Mouse (Mus musculus) hindlimb bud, embryonic 11.5 days (tissue): ENCODE measurements around the gene Gucy1b1.
A peak's percentile ranks its signal among the peaks of the same experiment; 100 is the strongest.

Source experiments
- DNase-seq: peaks from one replicate; pipeline ENCODE4 v3.0.0-alpha.2; 2012; ENCODE audit warnings: low read depth, low spot score; ENCODE audit errors: extremely low spot score

The Gucy1b1 gene

DNA sequence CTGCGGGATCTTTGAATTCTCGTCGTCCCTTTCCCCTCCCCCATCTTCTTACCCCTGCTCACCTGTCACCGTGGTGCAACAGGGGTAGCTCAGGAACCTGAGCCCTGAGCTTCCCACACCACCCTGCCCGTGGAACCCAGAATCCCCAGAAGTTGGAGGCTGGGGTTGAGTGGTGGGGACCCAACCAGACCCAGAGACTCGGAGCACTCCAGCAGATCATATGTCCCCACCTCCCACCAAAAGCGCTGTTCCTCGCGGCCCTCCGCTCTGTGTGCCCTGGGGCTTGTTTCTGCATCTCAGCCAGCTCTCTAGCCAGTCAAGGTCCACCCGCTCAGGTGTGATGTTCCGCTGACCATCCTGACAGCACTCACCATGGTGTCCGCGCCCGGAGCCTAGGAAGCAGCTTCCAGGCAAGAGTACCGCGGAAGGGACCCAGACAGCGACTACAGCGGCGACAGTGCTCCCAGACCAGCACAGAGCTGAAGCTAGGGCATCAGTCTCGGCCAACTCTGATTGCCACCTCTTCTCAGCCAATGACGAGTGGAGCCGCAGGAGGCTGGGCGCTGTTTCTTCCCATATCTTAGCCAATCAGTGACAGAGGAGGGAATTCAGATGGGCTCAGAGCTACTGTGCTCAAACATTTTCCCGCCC, at the start of gene Gucy1b1:
TSS of gene Gucy1b1 (minus strand) at position 489 of the 651 bp plus-strand sequence.
- DNase-seq: peak; percentile 37

DNA sequence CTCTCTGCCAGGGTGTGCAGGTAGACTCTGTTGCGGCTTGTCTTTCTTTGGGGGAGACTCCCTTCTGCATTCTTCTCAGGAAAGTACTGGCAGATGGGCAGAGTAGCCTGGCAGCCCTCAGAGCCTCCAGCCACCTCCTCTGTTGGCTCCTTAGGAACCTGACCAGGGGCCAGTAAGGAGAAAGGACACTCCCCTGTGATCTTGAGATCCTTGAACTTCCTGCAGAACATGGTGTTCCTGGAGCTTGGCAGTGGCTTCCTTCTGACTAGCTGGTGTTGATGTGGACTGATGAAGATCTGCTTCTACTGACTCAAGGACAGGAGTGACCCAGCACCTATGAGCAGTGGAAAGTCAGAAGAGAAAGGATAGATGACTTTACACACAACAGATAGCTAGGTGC, 44.4 kb upstream of the Gucy1b1 start:
- DNase-seq: no peak

DNA sequence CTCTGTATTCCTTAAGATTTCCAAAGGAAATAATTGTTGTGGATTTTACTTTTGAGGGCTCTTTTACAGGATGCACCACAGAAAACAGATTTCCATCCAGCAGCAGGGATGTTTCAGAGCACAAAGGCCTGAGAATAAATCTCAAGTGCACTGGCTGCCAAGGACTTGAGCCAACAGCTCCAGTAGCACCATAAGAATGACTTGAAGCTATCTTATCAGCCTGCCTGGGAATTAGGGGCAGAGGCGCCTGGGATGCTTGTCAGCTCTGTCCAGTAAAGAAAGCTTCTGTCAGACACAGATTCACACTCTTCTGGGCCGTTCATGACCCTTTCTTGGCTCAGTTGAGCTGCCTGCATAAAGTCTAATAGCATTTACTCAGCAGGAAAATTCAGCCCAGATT, 38.0 kb upstream of the Gucy1b1 start:
- no peak for DNase-seq

DNA sequence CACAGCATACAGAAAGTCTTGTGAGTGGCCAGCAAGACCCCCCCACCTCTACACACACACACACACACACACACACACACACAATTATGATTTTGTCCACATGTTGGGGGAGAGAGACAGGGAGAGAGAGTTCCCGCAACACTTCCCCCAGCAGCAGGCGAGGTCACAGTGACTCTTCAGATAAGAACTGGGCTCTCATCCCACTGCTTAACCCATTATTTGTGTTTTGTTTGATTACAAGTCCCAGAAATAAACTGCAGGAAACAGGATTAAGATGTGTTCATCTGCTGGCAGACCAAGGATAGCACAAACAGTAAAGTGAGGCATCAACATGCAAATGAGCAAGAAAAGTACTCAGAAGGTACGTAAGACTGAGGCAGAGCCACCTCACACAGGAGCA, 37.5 kb upstream of the Gucy1b1 start:
- DNase-seq: no peak

DNA sequence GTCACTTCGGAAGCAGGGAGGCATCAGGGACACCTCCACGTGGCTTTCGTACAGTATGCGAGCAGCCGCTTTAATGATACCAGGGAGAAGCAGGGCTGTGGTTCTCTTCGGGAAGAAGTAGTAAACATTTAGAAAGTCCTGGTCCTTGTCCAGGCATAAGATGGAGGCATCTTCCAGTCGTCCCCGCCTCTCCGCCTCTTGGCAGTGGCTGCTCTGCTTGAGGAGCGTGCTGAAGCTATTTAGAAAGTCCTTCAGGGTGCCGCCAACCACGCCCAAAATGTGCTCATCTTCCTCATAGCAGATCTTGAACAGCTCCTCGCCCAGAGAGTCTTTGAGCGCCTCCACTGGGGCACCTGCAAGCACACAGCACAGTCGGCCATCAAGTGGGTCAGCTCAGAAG, 34.5 kb upstream of the Gucy1b1 start:
- no peak for DNase-seq

DNA sequence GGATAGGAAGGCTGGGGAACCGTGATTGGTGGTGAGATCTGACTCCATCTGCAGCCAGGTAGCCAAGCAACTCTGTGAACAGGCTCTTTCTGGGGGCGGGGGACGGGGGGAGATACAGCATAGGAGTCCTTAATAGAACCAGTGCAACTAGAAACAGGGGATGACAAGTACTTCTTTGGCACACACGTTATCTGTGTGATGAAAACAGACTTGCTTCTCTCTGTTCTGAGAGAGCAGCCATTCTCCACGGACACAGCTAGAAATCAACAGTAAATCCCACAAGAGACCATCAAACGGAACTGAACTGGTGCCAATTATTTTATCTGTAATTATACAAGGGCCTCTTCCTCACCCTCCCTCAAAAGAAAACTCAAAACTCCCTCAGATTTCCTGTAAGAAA, 29.7 kb upstream of the Gucy1b1 start:
- no peak for DNase-seq

DNA sequence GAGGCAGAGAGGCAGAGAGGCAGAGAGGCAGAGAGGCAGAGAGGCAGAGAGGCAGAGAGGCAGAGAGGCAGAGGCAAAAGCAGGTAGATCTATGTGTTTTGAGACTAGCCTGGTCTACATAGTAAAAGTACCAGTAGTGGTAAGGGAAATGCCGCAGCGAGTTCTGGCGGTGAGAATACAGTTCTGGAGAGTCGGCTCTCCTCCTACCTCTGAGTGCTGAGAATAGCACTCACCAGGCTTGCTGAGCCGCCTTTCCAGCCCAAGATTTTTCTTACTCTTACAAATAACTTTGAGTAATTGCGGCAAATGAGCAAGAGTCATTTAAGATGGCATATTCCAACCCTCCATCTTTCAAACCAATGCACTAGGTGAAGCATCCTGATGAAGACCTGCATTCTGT, 24.6 kb upstream of the Gucy1b1 start:
- no peak for DNase-seq

DNA sequence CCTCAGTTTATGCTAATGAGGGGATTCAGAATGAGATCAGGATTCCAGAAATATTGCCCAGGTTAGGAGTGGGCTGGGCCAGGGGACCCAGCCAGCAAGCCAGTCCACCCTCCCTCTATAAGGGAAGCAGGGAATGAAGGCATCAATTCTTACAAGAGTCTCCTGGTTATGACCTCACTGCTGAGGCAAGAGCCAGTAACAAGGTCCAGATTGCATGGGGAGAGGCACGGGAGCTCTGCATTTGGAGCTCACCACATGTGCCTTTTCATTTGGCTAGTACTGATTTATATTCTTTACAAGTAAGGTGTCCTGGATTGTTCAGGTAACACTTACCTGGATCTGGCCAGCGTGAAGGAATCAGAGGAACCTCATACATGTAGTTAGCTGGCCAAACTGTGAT, 22.3 kb upstream of the Gucy1b1 start:
- DNase-seq: no peak

DNA sequence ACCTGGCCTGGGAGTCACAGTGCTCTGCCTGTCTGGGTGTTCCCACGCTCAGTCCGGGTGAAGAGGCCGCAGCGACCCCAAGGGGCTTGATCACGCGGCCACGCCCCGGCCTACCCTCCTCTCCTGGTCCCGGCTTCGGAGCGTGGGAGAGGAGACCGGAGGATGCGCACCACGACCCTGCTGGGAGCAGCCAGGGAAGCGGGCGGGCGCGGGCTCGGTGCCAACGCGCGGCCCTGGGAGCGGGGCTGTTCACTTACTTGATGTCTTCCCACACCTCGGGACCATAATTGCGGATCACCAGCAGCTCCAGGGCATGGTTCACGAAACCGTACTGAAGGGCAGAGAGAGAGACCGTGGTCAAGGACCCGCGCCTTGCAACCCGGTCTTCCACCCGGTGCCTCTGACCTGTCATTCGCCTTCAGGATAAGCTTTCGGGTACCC, 728 bp downstream of the Gucy1b1 start:
- no peak for DNase-seq

DNA sequence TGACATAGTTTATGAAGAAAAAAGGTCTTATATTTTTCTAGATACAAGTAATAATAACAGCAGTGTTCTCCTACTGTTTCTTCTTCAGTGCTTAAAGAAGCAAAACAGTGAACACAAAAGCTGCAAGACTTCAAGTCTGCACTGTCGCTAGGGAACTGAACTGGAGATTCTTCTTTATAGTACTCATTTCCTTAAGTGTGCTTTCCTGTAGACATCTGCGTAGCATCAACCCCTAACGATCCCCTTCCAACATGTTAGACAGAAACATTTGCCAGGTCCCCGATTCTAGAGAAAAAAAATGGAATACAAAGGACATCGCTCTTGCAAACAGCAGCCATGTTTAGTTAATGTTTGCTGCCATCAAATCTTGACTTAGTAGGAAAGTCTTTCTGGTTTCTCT, 6.7 kb downstream of the Gucy1b1 start:
- no peak for DNase-seq

DNA sequence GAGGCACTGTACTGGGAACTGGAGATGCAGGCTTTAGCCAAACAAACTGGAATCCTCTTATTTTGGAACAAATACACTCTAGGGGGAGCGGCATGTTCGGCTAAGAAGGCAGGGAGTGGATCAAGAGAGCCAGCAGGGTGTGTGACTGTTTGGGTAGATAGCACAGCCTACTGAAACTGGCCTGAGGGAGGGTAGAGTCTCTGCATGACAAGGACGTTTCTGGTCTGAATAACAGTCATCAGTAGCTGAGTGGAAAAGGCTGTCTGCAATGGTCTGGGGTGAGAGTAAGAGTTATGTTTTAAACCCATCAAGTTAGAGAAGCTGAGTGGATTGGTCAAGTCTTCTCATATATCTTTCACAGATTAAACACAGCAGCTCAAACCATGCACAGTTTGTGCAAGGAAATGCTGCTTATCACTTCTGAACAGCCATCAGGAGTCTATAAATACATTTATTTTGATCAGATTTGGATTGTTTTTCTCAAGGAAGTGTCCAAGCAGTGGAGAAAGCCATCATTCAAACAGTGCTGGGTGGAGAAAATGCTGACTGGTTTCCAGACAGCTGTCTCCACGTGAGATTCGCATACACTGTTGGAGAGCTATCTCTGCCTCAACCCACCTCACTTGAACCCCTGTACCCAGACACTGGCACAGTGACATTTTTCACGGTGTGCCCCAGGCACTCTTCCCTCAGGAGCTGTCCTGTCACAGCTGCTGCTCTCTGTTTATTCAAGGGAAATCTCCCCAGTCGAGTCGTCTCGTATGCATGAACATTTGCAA, 12.9 kb downstream of the Gucy1b1 start:
- no peak for DNase-seq

DNA sequence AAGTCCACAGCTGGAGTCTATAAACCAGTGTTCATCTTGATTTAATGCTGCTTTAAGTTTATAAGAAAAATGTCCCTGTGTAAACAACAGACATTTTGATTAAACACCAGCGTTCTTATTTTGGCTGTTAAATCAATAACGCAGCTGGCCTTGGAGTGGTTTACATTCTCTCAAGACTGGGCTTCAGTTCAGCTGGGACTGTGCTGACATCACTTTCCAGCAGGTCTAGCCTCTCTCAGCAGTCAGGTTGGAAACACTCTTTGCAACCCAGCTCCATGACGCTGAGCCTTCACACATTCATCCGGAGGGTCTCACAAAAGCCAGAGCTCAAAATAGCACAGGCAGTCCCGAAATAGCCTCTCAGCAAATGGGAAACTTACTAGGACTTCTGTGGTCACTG, 17.3 kb downstream of the Gucy1b1 start:
- DNase-seq: no peak

DNA sequence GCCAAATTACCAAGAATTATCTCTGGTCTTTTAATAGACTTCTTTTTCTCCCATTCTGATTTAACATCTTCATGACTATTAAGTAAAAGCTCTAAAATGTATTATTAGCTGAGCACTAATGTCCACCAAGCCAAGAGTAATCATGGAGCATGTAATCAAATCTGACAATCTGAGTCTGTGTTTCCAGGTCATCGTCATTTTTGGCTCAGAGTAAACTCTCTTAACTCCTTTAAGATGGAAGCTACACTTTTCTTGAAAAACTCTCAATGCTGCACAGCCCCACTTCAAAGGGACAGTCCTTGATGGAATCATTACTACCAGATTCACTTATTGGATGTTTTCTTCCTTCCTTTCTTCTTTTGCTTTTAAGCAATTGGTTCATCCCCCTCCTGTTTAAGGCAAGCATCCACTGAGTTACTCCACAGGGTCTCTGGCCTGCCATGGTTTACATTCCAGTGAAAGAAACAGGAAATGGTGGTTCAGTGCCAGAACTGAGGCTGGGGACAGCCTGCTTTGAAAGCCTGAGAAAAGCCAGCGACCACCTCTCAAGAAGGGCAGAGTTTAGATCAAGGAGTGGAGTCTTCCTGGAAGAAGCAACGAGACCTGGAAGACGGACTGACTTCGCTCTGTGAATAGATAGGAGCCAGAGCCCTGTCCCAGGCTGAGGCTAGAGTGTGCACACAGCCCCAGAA, 20.1 kb downstream of the Gucy1b1 start:
- DNase-seq: no peak

DNA sequence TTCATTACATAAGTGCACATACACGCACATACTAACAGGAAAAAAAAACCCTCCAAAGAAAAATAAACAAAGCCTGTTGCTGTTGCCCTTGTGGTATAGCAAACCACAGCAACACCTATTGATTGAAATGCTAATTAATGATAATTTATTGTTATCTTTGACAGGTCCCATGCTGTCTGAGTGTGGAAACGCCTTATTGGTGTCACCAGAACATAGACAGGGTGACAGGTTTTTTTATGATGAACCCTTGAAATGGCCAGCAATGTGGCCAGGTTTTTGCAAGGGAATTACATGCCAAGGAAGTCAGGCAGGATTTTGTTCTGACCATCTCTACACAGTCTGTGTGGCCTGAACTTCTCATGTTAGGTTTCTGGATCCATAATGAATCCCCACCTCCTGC, 22.5 kb downstream of the Gucy1b1 start:
- no peak for DNase-seq

DNA sequence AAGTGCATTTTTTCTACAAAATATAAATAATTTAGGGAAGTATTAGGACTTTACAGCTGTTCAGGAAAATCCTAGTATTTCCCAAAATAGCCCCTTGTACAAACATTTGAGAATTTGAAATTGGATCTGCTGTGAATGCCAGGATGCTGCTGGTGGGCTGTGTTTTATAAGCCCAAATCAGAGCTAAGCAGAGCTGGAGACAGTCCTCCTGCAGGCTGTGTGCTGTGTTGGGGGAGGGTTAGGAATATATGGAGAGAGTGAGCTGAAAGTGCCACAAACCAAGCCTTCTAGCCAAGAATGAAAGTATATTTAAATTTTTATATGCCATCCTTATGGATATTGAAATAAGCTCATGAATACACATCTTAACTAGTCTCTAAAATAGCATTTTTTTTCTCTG, 23.0 kb downstream of the Gucy1b1 start:
- DNase-seq: no peak

DNA sequence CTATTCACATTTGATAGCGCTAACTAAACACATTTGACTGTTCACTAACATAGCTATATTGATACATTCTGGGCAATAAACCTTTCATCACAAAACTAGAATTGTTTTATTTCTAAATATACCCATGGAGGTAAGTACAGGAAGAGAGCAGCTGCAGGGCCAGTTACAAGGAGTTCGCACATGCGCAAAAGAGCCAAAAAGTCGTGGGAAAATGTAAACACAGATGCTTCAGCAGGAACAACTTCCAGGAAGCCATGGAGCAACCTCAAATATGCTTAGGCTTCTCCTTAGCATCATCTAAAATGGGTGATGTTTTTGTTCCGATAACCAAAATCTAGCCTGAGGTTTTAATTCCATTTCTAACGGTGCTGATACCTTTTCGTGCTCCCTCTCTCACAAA, 25.8 kb downstream of the Gucy1b1 start:
- DNase-seq: no peak

DNA sequence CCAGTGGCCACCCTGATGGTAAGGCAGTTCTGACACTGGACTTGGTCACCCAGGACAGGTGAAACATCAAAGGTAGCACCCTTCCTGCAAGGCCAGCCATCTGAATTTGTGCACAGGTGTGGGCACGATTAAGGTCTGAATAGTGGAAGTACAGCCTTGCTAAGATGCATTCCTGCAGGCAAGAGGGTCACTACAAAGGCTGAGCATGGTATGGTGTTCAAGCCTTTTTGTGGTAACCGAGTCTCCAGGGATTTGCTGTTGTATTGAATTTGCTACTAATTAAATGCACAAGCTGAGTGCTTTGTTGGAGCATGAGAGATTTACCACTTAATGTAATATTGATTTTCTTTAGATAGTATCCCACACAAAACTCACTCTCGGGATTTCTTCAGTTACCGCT, 26.4 kb downstream of the Gucy1b1 start:
- DNase-seq: no peak

DNA sequence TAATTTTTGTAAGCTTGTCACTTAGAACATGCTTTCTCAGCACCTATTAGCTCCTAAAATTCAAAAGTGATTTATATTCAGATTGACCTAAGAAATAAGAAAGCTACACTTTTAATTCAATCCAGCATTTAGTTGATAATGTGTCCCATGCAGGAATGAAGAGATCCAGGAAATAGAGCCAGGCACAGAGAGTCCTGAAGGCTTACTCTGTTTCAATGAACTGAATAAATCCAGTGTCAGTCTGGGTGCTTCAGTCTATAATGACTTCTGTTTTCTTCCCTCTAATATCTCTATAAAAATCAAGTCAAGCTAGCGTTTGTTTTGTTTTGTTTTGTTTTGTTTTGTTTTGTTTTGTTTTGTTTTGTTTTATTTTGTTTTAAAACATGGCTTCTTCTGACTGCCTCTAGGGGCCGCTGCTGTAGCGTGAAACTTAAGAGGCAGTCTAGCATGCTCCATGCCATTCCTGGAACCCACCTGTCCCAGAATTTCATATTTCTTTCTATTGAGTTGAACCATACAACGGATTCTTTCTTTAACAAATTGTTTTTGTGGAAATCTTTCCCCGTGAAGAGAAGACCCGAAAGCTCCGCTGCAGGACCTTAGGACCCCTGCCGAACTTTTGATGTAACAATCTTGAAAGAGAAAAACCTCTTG, 27.3 kb downstream of the Gucy1b1 start:
- no peak for DNase-seq

DNA sequence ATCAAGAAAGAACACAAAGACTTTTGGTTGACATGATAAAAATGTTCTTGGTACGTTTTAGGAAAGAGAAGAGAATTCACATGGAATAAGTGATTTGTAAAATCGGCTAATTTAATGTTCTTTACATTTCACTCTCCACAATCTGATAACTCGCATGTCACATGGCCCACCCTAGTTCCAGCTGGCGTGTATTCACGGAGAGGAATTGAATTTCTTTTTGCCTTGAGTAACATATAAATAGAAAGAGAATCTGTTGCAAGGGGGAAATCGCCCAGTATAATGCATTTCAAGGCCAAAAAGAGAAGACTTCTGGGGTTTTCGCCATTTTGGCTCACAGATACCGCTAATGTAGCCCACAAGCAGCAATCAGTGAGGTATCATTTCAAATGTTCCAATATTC, 28.4 kb downstream of the Gucy1b1 start:
- no peak for DNase-seq

DNA sequence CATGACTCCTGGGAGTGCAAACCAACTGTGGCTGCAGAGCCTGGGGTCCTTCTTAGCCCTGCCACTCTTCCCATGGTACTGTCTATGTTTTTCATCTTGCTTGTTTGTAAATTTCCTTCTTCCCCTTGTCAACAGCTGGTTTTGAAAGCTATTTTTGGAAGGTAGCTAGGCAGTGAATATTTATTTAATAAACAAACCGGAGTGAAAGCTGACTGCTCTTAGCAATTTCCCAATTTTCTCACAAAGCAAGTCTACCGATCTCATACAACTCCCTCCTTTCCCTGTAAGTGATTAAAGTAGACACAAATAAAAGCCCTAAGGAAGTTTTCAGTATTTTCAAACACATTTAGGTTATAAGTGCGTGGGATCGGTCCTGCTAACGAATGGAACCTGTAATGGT, 29.6 kb downstream of the Gucy1b1 start:
- no peak for DNase-seq

DNA sequence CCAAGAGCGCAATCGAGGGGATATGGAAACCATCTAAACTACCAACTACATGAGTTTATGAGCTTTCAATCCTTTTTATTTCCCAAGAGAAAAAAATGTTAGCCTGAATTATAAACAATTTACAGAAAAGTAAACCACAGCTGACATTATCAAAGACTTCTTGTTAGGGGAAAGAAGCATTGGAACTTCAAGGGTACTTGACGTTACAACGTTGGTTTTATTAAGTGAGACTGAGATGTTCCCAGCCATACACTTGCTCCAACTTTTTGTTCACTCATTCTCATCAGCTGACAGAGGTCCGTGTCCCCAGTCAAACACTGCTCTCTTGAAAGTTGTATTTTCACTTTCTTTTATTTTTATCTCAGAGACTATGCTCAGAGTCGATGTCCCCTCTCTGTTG, 30.8 kb downstream of the Gucy1b1 start:
- DNase-seq: no peak
